In genomic region chr10:80895697-80896096, GRCm38 (mm10) we compare ENCODE assay signal across 22 mouse cellular contexts. TPM values are rescaled to one million over a fixed set of nuclear protein-coding genes. Genes with fewer than 3 reads are reported as not detected.
DNase-seq lines count a peak whose midpoint lies in the region; ATAC-seq and TF ChIP-seq lines count a peak whose summit lies in the region.
"Had no signal": no experiment of that assay in that cellular context is flagged by ENCODE, and none has a peak within 500 bp of the region (broad histone marks: within the 10 kb centered on the region; RNA-seq: fewer than 3 reads in every experiment).

No protein-coding gene starts in this region.

- no peak for TF ChIP-seq POLR2A in testis, adult 2 months (IDR thresholded peaks at IDR 0.05; ENCODE audit: control insufficient read depth, low read depth, low read length)

- ATAC-seq in forebrain, embryonic 11.5 days (replicated peaks; ENCODE audit: low FRiP score): no peak
- ATAC-seq in forebrain, embryonic 14.5 days: no peak
- ATAC-seq: CD4-positive, CD25-positive, alpha-beta regulatory T cell, adult 4 months; forebrain, embryonic 16.5 days; intestine, postnatal 0 days had no signal

- no peaks in the 10 kb centered on the region for H3K9me3 ChIP-seq in forebrain, embryonic 11.5 days (ENCODE audit: control insufficient read depth, low read length)
- no peaks in the 10 kb centered on the region for H3K9me3 ChIP-seq in forebrain, embryonic 14.5 days (replicated peaks; ENCODE audit: control insufficient read depth, low read length)
- H3K9me3 ChIP-seq: embryonic facial prominence, embryonic 15.5 days had no signal

- no peaks in the 10 kb centered on the region for H3K36me3 ChIP-seq in forebrain, embryonic 11.5 days (ENCODE audit: control insufficient read depth, insufficient read depth, low read length)
- peaks cover 21% of the 10 kb centered on the region for H3K36me3 ChIP-seq in forebrain, embryonic 14.5 days (ENCODE audit: control insufficient read depth, insufficient read depth, low read length)
- H3K36me3 ChIP-seq in testis, adult 2 months (ENCODE audit: control insufficient read depth, insufficient read depth, low read length): no peaks in the 10 kb centered on the region

- no peak overlapping the region for H3K27ac ChIP-seq in forebrain, embryonic 11.5 days (ENCODE audit: low read depth, low read length)
- H3K27ac ChIP-seq in forebrain, embryonic 14.5 days (ENCODE audit: low read depth, low read length): no peak overlapping the region
- no peak overlapping the region for H3K27ac ChIP-seq in testis, adult 2 months (ENCODE audit: control insufficient read depth, insufficient read depth, low read depth, low read length)
- H3K27ac ChIP-seq: embryonic facial prominence, embryonic 12.5 days; embryonic facial prominence, embryonic 15.5 days; forebrain, embryonic 12.5 days; hindbrain, embryonic 10.5 days; hindbrain, embryonic 14.5 days had no signal

- WGBS in forebrain, embryonic 11.5 days: 82% methylated on average over 6 of the region's 6 CpGs
- WGBS in forebrain, embryonic 14.5 days: 82% methylated on average over 6 of the region's 6 CpGs

- no peaks in the 10 kb centered on the region for H3K27me3 ChIP-seq in forebrain, embryonic 11.5 days (ENCODE audit: control insufficient read depth, insufficient read depth, low read length)
- no peaks in the 10 kb centered on the region for H3K27me3 ChIP-seq in forebrain, embryonic 14.5 days (replicated peaks; ENCODE audit: control insufficient read depth, insufficient read depth, low read length)
- H3K27me3 ChIP-seq in testis, adult 2 months (ENCODE audit: control insufficient read depth, insufficient read depth, low read length): no peaks in the 10 kb centered on the region
- H3K27me3 ChIP-seq: embryonic facial prominence, embryonic 12.5 days; forebrain, embryonic 12.5 days had no signal

- peak; percentile 48 for DNase-seq in forebrain, embryonic 11.5 days (ENCODE audit: low spot score)
- DNase-seq in forebrain, embryonic 14.5 days (ENCODE audit: low spot score): no peak
- DNase-seq in testis, postnatal 10 days (ENCODE audit: low spot score): no peak
- DNase-seq in ZHBTc4 (ENCODE audit: low read depth, low spot score): peak; percentile 37
- no peak for DNase-seq in neural tube, embryonic 10.5 days (ENCODE audit: extremely low spot score, low spot score)
- DNase-seq: adrenal gland, adult 8-10 months; adrenal gland, postnatal 25 days; cerebellum, adult 18-20 months; gastrocnemius, postnatal 10 days; gastrocnemius, postnatal 36 days; kidney, adult 2 months had no signal

- H3K4me2 ChIP-seq in forebrain, embryonic 11.5 days (ENCODE audit: low read depth, low read length, severe bottlenecking): no peak overlapping the region
- H3K4me2 ChIP-seq in forebrain, embryonic 14.5 days (ENCODE audit: low read length): no peak overlapping the region
- H3K4me2 ChIP-seq: embryonic facial prominence, embryonic 12.5 days; embryonic facial prominence, embryonic 15.5 days; forebrain, embryonic 12.5 days; heart, embryonic 11.5 days; hindbrain, embryonic 14.5 days had no signal

- H3K9ac ChIP-seq in forebrain, embryonic 11.5 days (ENCODE audit: low read length): no peak overlapping the region
- H3K9ac ChIP-seq in forebrain, embryonic 14.5 days (ENCODE audit: low read length): no peak overlapping the region
- H3K9ac ChIP-seq: embryonic facial prominence, embryonic 12.5 days; embryonic facial prominence, embryonic 15.5 days; forebrain, embryonic 12.5 days; hindbrain, embryonic 14.5 days had no signal

- no peak overlapping the region for H3K4me3 ChIP-seq in forebrain, embryonic 11.5 days (ENCODE audit: low read depth, low read length)
- no peak overlapping the region for H3K4me3 ChIP-seq in forebrain, embryonic 14.5 days (ENCODE audit: low read depth, low read length)
- H3K4me3 ChIP-seq in testis, adult 2 months (ENCODE audit: control insufficient read depth, low read depth, low read length): 0 out of 2 replicates have a peak overlapping the region, but pooled peaks have one; percentile 82
- H3K4me3 ChIP-seq: embryonic facial prominence, embryonic 12.5 days; embryonic facial prominence, embryonic 15.5 days; forebrain, embryonic 12.5 days; hindbrain, embryonic 10.5 days had no signal

- TF ChIP-seq CTCF in testis, adult 2 months (IDR thresholded peaks at IDR 0.05; ENCODE audit: control insufficient read depth, insufficient read depth, insufficient replicate concordance, low read depth, low read length): no peak

- H3K4me1 ChIP-seq in forebrain, embryonic 11.5 days (replicated peaks; ENCODE audit: control insufficient read depth, insufficient read depth, low read length): peaks cover 8% of the 10 kb centered on the region
- peaks cover 7% of the 10 kb centered on the region for H3K4me1 ChIP-seq in forebrain, embryonic 14.5 days (ENCODE audit: control insufficient read depth, insufficient read depth, low read length)
- H3K4me1 ChIP-seq in testis, adult 2 months (ENCODE audit: control insufficient read depth, insufficient read depth, low read length): peaks cover 29% of the 10 kb centered on the region

RNA-seq across cellular contexts. Expression of gene Timm13, which starts 5.1 kb away (rescaled TPM):
- 313 and 317 TPM in 2 replicates for polyA plus RNA-seq in forebrain, embryonic 11.5 days (2014; fragmentation: Nextera tagmentation; extraction: Ambion mirVana)
- 355 and 398 TPM in 2 replicates for polyA plus RNA-seq in forebrain, embryonic 14.5 days (2014; fragmentation: Nextera tagmentation; extraction: Ambion mirVana)
- 76.7 and 104 TPM in 2 replicates for polyA plus RNA-seq in testis, adult 2 months (2012; rRNA removed)

RNA-seq across cellular contexts. Expression of gene Lmnb2, which starts 22.3 kb away (rescaled TPM):
- polyA plus RNA-seq in forebrain, embryonic 11.5 days (2014; fragmentation: Nextera tagmentation; extraction: Ambion mirVana): 29.8 and 30.9 TPM in 2 replicates
- polyA plus RNA-seq in forebrain, embryonic 14.5 days (2014; fragmentation: Nextera tagmentation; extraction: Ambion mirVana): 12.1 and 14.4 TPM in 2 replicates
- 177 TPM in 2 replicates for polyA plus RNA-seq in testis, adult 2 months (2012; rRNA removed)

RNA-seq across cellular contexts. Expression of gene Tmprss9, which starts 24.0 kb away (rescaled TPM):
- polyA plus RNA-seq in forebrain, embryonic 11.5 days (2014; fragmentation: Nextera tagmentation; extraction: Ambion mirVana): 0.08 and 0.12 TPM in 2 replicates
- 0.10 and 0.13 TPM in 2 replicates for polyA plus RNA-seq in forebrain, embryonic 14.5 days (2014; fragmentation: Nextera tagmentation; extraction: Ambion mirVana)
- 2.0 and 2.7 TPM in 2 replicates for polyA plus RNA-seq in testis, adult 2 months (2012; rRNA removed)
- polyA plus RNA-seq: CD4-positive, CD25-positive, alpha-beta regulatory T cell, adult 4 months; heart, embryonic 11.5 days; heart, postnatal 0 days; intestine, postnatal 0 days had no signal

RNA-seq across cellular contexts. Expression of gene Gadd45b, which starts 34.2 kb away (rescaled TPM):
- 10.7 and 13.0 TPM in 2 replicates for polyA plus RNA-seq in forebrain, embryonic 11.5 days (2014; fragmentation: Nextera tagmentation; extraction: Ambion mirVana)
- 5.2 and 6.2 TPM in 2 replicates for polyA plus RNA-seq in forebrain, embryonic 14.5 days (2014; fragmentation: Nextera tagmentation; extraction: Ambion mirVana)
- 7.8 and 9.1 TPM in 2 replicates for polyA plus RNA-seq in testis, adult 2 months (2012; rRNA removed)

RNA-seq across cellular contexts. Expression of gene Sppl2b, which starts 40.6 kb away (rescaled TPM):
- polyA plus RNA-seq in forebrain, embryonic 11.5 days (2014; fragmentation: Nextera tagmentation; extraction: Ambion mirVana): 37.0 and 39.8 TPM in 2 replicates
- polyA plus RNA-seq in forebrain, embryonic 14.5 days (2014; fragmentation: Nextera tagmentation; extraction: Ambion mirVana): 30.4 and 44.6 TPM in 2 replicates
- 169 and 173 TPM in 2 replicates for polyA plus RNA-seq in testis, adult 2 months (2012; rRNA removed)

Comparison
In these comparisons a context has a peak if more than half of its experiments do, and no peak if none do; other contexts are left out.
1. DNase-seq: peak in forebrain, embryonic 11.5 days (single experiment) and ZHBTc4 (single experiment); none in forebrain, embryonic 14.5 days (single experiment), testis, postnatal 10 days (single experiment) and neural tube, embryonic 10.5 days (single experiment).